Mouse (Mus musculus): Measurements from ENCODE around the gene Gm9972. TPM values are rescaled to one million over a fixed set of nuclear protein-coding genes. Genes with fewer than 3 reads are reported as not detected.

The Gm9972 gene
- polyA plus RNA-seq (2014; fragmentation: Nextera tagmentation; extraction: Ambion mirVana) = not detected in 2 replicates

GRCm38 (mm10) chr11:43035446-43035845, at the start of gene Gm9972:
Gene Gm9972, plus strand, starts transcription at chr11:43035746.
- no peak within 1 kb of the TSS for H3K4me3 ChIP-seq (ENCODE audit: low read depth, low read length)
- ATAC-seq (ENCODE audit: insufficient read depth, low FRiP score, low TSS enrichment) = no peak
- no peaks in the 10 kb centered on the region for H3K4me1 ChIP-seq (ENCODE audit: control insufficient read depth, insufficient read depth, low read length)
- H3K9ac ChIP-seq (ENCODE audit: low read length) = no peak within 1 kb of the TSS
- no peaks in the 10 kb centered on the region for H3K9me3 ChIP-seq (ENCODE audit: control insufficient read depth, low read length)
- H3K36me3 ChIP-seq (ENCODE audit: control insufficient read depth, insufficient read depth, low read length) = no peaks in the 10 kb centered on the region
- DNase-seq (ENCODE audit: low spot score) = no peak
- no peak within 1 kb of the TSS for H3K4me2 ChIP-seq (ENCODE audit: low read depth)
- H3K27me3 ChIP-seq (ENCODE audit: control insufficient read depth, insufficient read depth, low read length) = no peaks in the 10 kb centered on the region
- no peak within 1 kb of the TSS for H3K27ac ChIP-seq (ENCODE audit: low read depth, low read length)

- 60% methylated on average over 3 of the region's 3 CpGs for WGBS
- no peak overlapping the region for H3K4me2 ChIP-seq (ENCODE audit: low read depth)
- no peaks in the 10 kb centered on the region for H3K9me3 ChIP-seq (ENCODE audit: control insufficient read depth, low read length)
- H3K4me3 ChIP-seq (ENCODE audit: low read depth, low read length) = no peak overlapping the region
- H3K4me1 ChIP-seq (ENCODE audit: control insufficient read depth, insufficient read depth, low read length) = no peaks in the 10 kb centered on the region
- H3K9ac ChIP-seq (ENCODE audit: low read length) = no peak overlapping the region
- H3K36me3 ChIP-seq (ENCODE audit: control insufficient read depth, insufficient read depth, low read length) = no peaks in the 10 kb centered on the region
- DNase-seq (ENCODE audit: low spot score) (no peak), ATAC-seq (ENCODE audit: insufficient read depth, low FRiP score, low TSS enrichment) (no peak)
- no peaks in the 10 kb centered on the region for H3K27me3 ChIP-seq (ENCODE audit: control insufficient read depth, insufficient read depth, low read length)
- H3K27ac ChIP-seq (ENCODE audit: low read depth, low read length) = no peak overlapping the region
These were observed 36.4 kb upstream of the Gm9972 start for GRCm38 (mm10) chr11:42999188-42999587.

- no peaks in the 10 kb centered on the region for H3K9me3 ChIP-seq (ENCODE audit: control insufficient read depth, low read length)
- WGBS = 82% methylated on average over 2 of the region's 2 CpGs
- no peaks in the 10 kb centered on the region for H3K27me3 ChIP-seq (ENCODE audit: control insufficient read depth, insufficient read depth, low read length)
- H3K36me3 ChIP-seq (ENCODE audit: control insufficient read depth, insufficient read depth, low read length) = no peaks in the 10 kb centered on the region
- no peak overlapping the region for H3K9ac ChIP-seq (ENCODE audit: low read length)
- DNase-seq (ENCODE audit: low spot score) (peak; percentile 11), ATAC-seq (ENCODE audit: insufficient read depth, low FRiP score, low TSS enrichment) (no peak)
- H3K27ac ChIP-seq (ENCODE audit: low read depth, low read length) = no peak overlapping the region
- no peaks in the 10 kb centered on the region for H3K4me1 ChIP-seq (ENCODE audit: control insufficient read depth, insufficient read depth, low read length)
- H3K4me2 ChIP-seq (ENCODE audit: low read depth) = no peak overlapping the region
- H3K4me3 ChIP-seq (ENCODE audit: low read depth, low read length) = no peak overlapping the region
These were observed 23.6 kb upstream of the Gm9972 start for GRCm38 (mm10) chr11:43011941-43012340.

GRCm38 (mm10) chr11:43012980-43013379, 22.6 kb upstream of the Gm9972 start:
- whole genome bisulfite sequencing = 77% methylated on average over 4 of the region's 4 CpGs
- H3K27ac ChIP-seq (ENCODE audit: low read depth, low read length) = no peak overlapping the region
- no peaks in the 10 kb centered on the region for H3K4me1 ChIP-seq (ENCODE audit: control insufficient read depth, insufficient read depth, low read length)
- H3K9ac ChIP-seq (ENCODE audit: low read length) = no peak overlapping the region
- no peaks in the 10 kb centered on the region for H3K9me3 ChIP-seq (ENCODE audit: control insufficient read depth, low read length)
- no peaks in the 10 kb centered on the region for H3K36me3 ChIP-seq (ENCODE audit: control insufficient read depth, insufficient read depth, low read length)
- H3K4me3 ChIP-seq (ENCODE audit: low read depth, low read length) = no peak overlapping the region
- DNase-seq (ENCODE audit: low spot score) (no peak), ATAC-seq (ENCODE audit: insufficient read depth, low FRiP score, low TSS enrichment) (no peak)
- no peak overlapping the region for H3K4me2 ChIP-seq (ENCODE audit: low read depth)
- no peaks in the 10 kb centered on the region for H3K27me3 ChIP-seq (ENCODE audit: control insufficient read depth, insufficient read depth, low read length)

GRCm38 (mm10) chr11:43023109-43023688, 12.3 kb upstream of the Gm9972 start:
- Histone ChIP-seq H3K4me3 (ENCODE audit: low read depth, low read length) (no peak overlapping the region), H3K4me1 (ENCODE audit: control insufficient read depth, insufficient read depth, low read length) (no peaks in the 10 kb centered on the region), H3K4me2 (ENCODE audit: low read depth) (no peak overlapping the region), H3K36me3 (ENCODE audit: control insufficient read depth, insufficient read depth, low read length) (no peaks in the 10 kb centered on the region), H3K9ac (ENCODE audit: low read length) (no peak overlapping the region), H3K27me3 (ENCODE audit: control insufficient read depth, insufficient read depth, low read length) (no peaks in the 10 kb centered on the region), H3K9me3 (ENCODE audit: control insufficient read depth, low read length) (no peaks in the 10 kb centered on the region), H3K27ac (ENCODE audit: low read depth, low read length) (no peak overlapping the region)
- DNase-seq (ENCODE audit: low spot score) (no peak), ATAC-seq (ENCODE audit: insufficient read depth, low FRiP score, low TSS enrichment) (no peak)

GRCm38 (mm10) chr11:43029813-43030212, 5.7 kb upstream of the Gm9972 start:
- DNase-seq (ENCODE audit: low spot score) = no peak
- Histone ChIP-seq H3K4me2 (ENCODE audit: low read depth) (no peak overlapping the region), H3K4me3 (ENCODE audit: low read depth, low read length) (no peak overlapping the region), H3K27ac (ENCODE audit: low read depth, low read length) (no peak overlapping the region), H3K4me1 (ENCODE audit: control insufficient read depth, insufficient read depth, low read length) (no peaks in the 10 kb centered on the region), H3K27me3 (ENCODE audit: control insufficient read depth, insufficient read depth, low read length) (no peaks in the 10 kb centered on the region), H3K9me3 (ENCODE audit: control insufficient read depth, low read length) (no peaks in the 10 kb centered on the region), H3K36me3 (ENCODE audit: control insufficient read depth, insufficient read depth, low read length) (no peaks in the 10 kb centered on the region), H3K9ac (ENCODE audit: low read length) (no peak overlapping the region)
- 91% methylated on average over 1 of the region's 1 CpGs for WGBS
- no peak for ATAC-seq (ENCODE audit: insufficient read depth, low FRiP score, low TSS enrichment)

GRCm38 (mm10) chr11:43032141-43032540, 3.4 kb upstream of the Gm9972 start:
- 79% methylated on average over 4 of the region's 4 CpGs for WGBS
- H3K4me3 ChIP-seq (ENCODE audit: low read depth, low read length) = no peak overlapping the region
- H3K36me3 ChIP-seq (ENCODE audit: control insufficient read depth, insufficient read depth, low read length) = no peaks in the 10 kb centered on the region
- H3K4me1 ChIP-seq (ENCODE audit: control insufficient read depth, insufficient read depth, low read length) = no peaks in the 10 kb centered on the region
- H3K27ac ChIP-seq (ENCODE audit: low read depth, low read length) = no peak overlapping the region
- H3K4me2 ChIP-seq (ENCODE audit: low read depth) = no peak overlapping the region
- no peak overlapping the region for H3K9ac ChIP-seq (ENCODE audit: low read length)
- ATAC-seq (ENCODE audit: insufficient read depth, low FRiP score, low TSS enrichment) = no peak
- DNase-seq (ENCODE audit: low spot score) = no peak
- no peaks in the 10 kb centered on the region for H3K9me3 ChIP-seq (ENCODE audit: control insufficient read depth, low read length)
- H3K27me3 ChIP-seq (ENCODE audit: control insufficient read depth, insufficient read depth, low read length) = no peaks in the 10 kb centered on the region

GRCm38 (mm10) chr11:43045871-43046548, 10.5 kb downstream of the Gm9972 start:
- Histone ChIP-seq H3K4me3 (ENCODE audit: low read depth, low read length) (no peak overlapping the region), H3K9me3 (ENCODE audit: control insufficient read depth, low read length) (no peaks in the 10 kb centered on the region), H3K4me2 (ENCODE audit: low read depth) (no peak overlapping the region), H3K4me1 (ENCODE audit: control insufficient read depth, insufficient read depth, low read length) (no peaks in the 10 kb centered on the region), H3K36me3 (ENCODE audit: control insufficient read depth, insufficient read depth, low read length) (no peaks in the 10 kb centered on the region), H3K27me3 (ENCODE audit: control insufficient read depth, insufficient read depth, low read length) (no peaks in the 10 kb centered on the region), H3K27ac (ENCODE audit: low read depth, low read length) (no peak overlapping the region), H3K9ac (ENCODE audit: low read length) (no peak overlapping the region)
- WGBS = 86% methylated on average over 3 of the region's 3 CpGs
- DNase-seq (ENCODE audit: low spot score) (no peak), ATAC-seq (ENCODE audit: insufficient read depth, low FRiP score, low TSS enrichment) (no peak)

- 47% methylated on average over 1 of the region's 1 CpGs for WGBS
- no peaks in the 10 kb centered on the region for H3K36me3 ChIP-seq (ENCODE audit: control insufficient read depth, insufficient read depth, low read length)
- H3K4me2 ChIP-seq (ENCODE audit: low read depth) = no peak overlapping the region
- H3K9ac ChIP-seq (ENCODE audit: low read length) = no peak overlapping the region
- no peak for ATAC-seq (ENCODE audit: insufficient read depth, low FRiP score, low TSS enrichment)
- no peak overlapping the region for H3K4me3 ChIP-seq (ENCODE audit: low read depth, low read length)
- no peaks in the 10 kb centered on the region for H3K9me3 ChIP-seq (ENCODE audit: control insufficient read depth, low read length)
- H3K27me3 ChIP-seq (ENCODE audit: control insufficient read depth, insufficient read depth, low read length) = no peaks in the 10 kb centered on the region
- H3K4me1 ChIP-seq (ENCODE audit: control insufficient read depth, insufficient read depth, low read length) = no peaks in the 10 kb centered on the region
- no peak overlapping the region for H3K27ac ChIP-seq (ENCODE audit: low read depth, low read length)
- DNase-seq (ENCODE audit: low spot score) = no peak
These were observed 13.8 kb downstream of the Gm9972 start for GRCm38 (mm10) chr11:43049363-43049762.

Data from neural tube, embryonic 11.5 days (tissue).